8 mouse cellular contexts compared by ENCODE assay signal in genomic region chr11:51874266-51875036, GRCm38 (mm10). TPM values are rescaled to one million over a fixed set of nuclear protein-coding genes. Genes with fewer than 3 reads are reported as not detected.
A peak's percentile ranks its signal among the peaks of the same experiment; 100 is the strongest.
DNase-seq lines count a peak whose midpoint lies in the region.

No protein-coding gene starts in this region.

- intact Hi-C loops in heart, postnatal 36 days (cut with DNase I), result no loop called here

- peak; percentile 62 for DNase-seq in ovary, postnatal 36 days (ENCODE audit: low spot score)
- no peak for DNase-seq in ovary, postnatal 14 days (ENCODE audit: low spot score)
- peak; percentile 91 for DNase-seq in adrenal gland, postnatal 14 days
- DNase-seq in heart, postnatal 36 days, result peak; percentile 73 to 80
- peak; percentile 57 for DNase-seq in naive thymus-derived CD4-positive, alpha-beta T cell, adult 2 months (ENCODE audit: low read depth)
- DNase-seq in neural tube, embryonic 10.5 days (ENCODE audit: extremely low spot score, low spot score), result no peak
- DNase-seq in thymus, postnatal 4 days, result no peak
- no peak for DNase-seq in embryo, embryonic 10 days (ENCODE audit: low spot score)

RNA-seq across cellular contexts. Expression of gene Jade2, which starts 17.0 kb away (rescaled TPM):
- total RNA-seq in adrenal gland, postnatal 14 days (2021), result 11.9 and 15.1 TPM in 2 replicates
- total RNA-seq in heart, postnatal 36 days (2021), result 10 to 100 TPM in 1 of 2 experiments, 1 to 10 TPM in 1; 9.2 to 11.1 TPM

Comparison
In these comparisons a context has a peak if more than half of its experiments do, and no peak if none do; other contexts are left out.
1. DNase-seq: peak in ovary, postnatal 36 days (single experiment), adrenal gland, postnatal 14 days (single experiment), heart, postnatal 36 days (2 of 2) and naive thymus-derived CD4-positive, alpha-beta T cell, adult 2 months (single experiment); none in ovary, postnatal 14 days (single experiment), neural tube, embryonic 10.5 days (single experiment), thymus, postnatal 4 days (single experiment) and embryo, embryonic 10 days (single experiment).